Mouse (Mus musculus) forebrain, embryonic 15.5 days (tissue): ENCODE results near the gene Gm13420. TPM values are rescaled to one million over a fixed set of nuclear protein-coding genes. Genes with fewer than 3 reads are reported as not detected.
"Not testable (repeated sequence)": the region's sequence is repeated elsewhere in the genome, so short reads cannot be mapped to it uniquely, and the experiment has no call there.

Source experiments
- ATAC-seq: fragments of 200-750 bp; cut with Nextera tagmentation; replicated peaks from 2 replicates; pipeline ENCODE4 v1.8.0; 2017; ENCODE audit warnings: mild to moderate bottlenecking, moderate TSS enrichment, moderate library complexity
- H3K27ac ChIP-seq: fragments of 300-500 bp; sonication (generic); replicated peaks from 2 replicates; pipeline ENCODE4 v1.5.1; 2015; ENCODE audit warnings: mild to moderate bottlenecking, inconsistent platforms
- H3K27me3 ChIP-seq: fragments of 300-500 bp; sonication (generic); 2 replicates; pipeline ENCODE4 v1.6.1; 2015; ENCODE audit warnings: inconsistent platforms
- H3K36me3 ChIP-seq: fragments of 300-500 bp; sonication (generic); 2 replicates; pipeline ENCODE4 v1.6.1; 2015; ENCODE audit warnings: mild to moderate bottlenecking, inconsistent platforms
- H3K4me1 ChIP-seq: fragments of 300-500 bp; sonication (generic); 2 replicates; pipeline ENCODE4 v1.6.1; 2015; ENCODE audit warnings: inconsistent platforms
- H3K4me2 ChIP-seq: fragments of 300-500 bp; sonication (generic); replicated peaks from 2 replicates; pipeline ENCODE4 v1.6.1; 2015; ENCODE audit warnings: mild to moderate bottlenecking, inconsistent platforms
- H3K4me3 ChIP-seq: fragments of 300-500 bp; sonication (generic); 2 replicates; pipeline ENCODE4 v1.5.1; 2015; ENCODE audit warnings: mild to moderate bottlenecking, inconsistent platforms
- H3K9ac ChIP-seq: fragments of 300-500 bp; sonication (generic); replicated peaks from 2 replicates; pipeline ENCODE4 v1.6.1; 2015; ENCODE audit warnings: mild to moderate bottlenecking, inconsistent platforms
- H3K9me3 ChIP-seq: fragments of 300-500 bp; sonication (generic); 2 replicates; pipeline ENCODE4 v1.6.1; 2016; ENCODE audit warnings: inconsistent platforms
- WGBS: fragments of 180-500 bp; shearing (Covaris S2); methylation state at CpG from one replicate; pipeline ENCODE4 v1.1.7; 2015; ENCODE audit warnings: mixed read lengths; 5-methylcytosine and 5-hydroxymethylcytosine counted together
- polyA plus RNA-seq: library from polyadenylated mRNA; unstranded; fragments of >200 nt; fragmentation: Nextera tagmentation; extraction: Ambion mirVana; gene quantifications from 2 replicates; pipeline ENCODE4 v1.2.1, GENCODE M21; 2015

Gm13420 gene
- polyA plus RNA-seq, 1 experiment from 2014 or later = not detected

GRCm38 (mm10) chr2:29708209-29708608 is 43.3 kb downstream of the Gm13420 start:
- ATAC-seq, H3K9ac ChIP-seq, H3K9me3 ChIP-seq, H3K4me1 ChIP-seq, H3K4me3 ChIP-seq, H3K4me2 ChIP-seq, H3K27ac ChIP-seq, H3K27me3 ChIP-seq: not testable (repeated sequence)
- H3K36me3 ChIP-seq = peaks cover 57% of the 10 kb centered on the region
- WGBS = 94% methylated on average over 4 of the region's 4 CpGs

DNA sequence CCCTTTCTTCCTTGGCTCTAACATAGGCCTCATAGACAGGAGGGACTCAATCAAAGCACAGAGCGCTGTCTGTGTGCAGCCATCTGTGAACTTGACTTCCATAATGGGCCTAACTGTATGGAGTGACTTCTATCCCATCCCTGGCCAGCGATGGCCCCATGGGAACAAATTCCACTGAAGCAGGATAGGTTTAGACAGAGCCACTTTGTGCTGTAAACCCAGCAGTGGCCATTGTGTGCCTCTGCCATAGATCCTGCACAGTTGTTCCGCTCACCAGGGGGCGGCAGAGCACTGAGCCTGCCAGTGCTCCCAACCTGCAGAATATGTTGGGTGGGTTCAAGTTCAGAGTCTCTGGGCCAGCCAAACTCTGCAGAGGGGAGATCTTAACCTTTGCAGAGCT is 43.8 kb downstream of the Gm13420 start:
- no peak overlapping the region for H3K27ac ChIP-seq
- no peak overlapping the region for H3K4me3 ChIP-seq
- no peaks in the 10 kb centered on the region for H3K9me3 ChIP-seq
- no peaks in the 10 kb centered on the region for H3K4me1 ChIP-seq
- peaks cover 62% of the 10 kb centered on the region for H3K36me3 ChIP-seq
- H3K27me3 ChIP-seq = no peaks in the 10 kb centered on the region
- H3K4me2 ChIP-seq = no peak overlapping the region
- 88% methylated on average over 4 of the region's 4 CpGs for WGBS
- ATAC-seq = no peak
- H3K9ac ChIP-seq = no peak overlapping the region

- no peak overlapping the region for H3K27ac ChIP-seq
- no peaks in the 10 kb centered on the region for H3K27me3 ChIP-seq
- 89% methylated on average over 18 of the region's 18 CpGs for WGBS
- ATAC-seq = no peak
- H3K4me2 ChIP-seq = no peak overlapping the region
- H3K9me3 ChIP-seq = no peaks in the 10 kb centered on the region
- H3K36me3 ChIP-seq = peaks cover 68% of the 10 kb centered on the region
- no peaks in the 10 kb centered on the region for H3K4me1 ChIP-seq
- no peak overlapping the region for H3K4me3 ChIP-seq
- no peak overlapping the region for H3K9ac ChIP-seq
These were observed 44.5 kb downstream of the Gm13420 start for GRCm38 (mm10) chr2:29706726-29707620.

DNA sequence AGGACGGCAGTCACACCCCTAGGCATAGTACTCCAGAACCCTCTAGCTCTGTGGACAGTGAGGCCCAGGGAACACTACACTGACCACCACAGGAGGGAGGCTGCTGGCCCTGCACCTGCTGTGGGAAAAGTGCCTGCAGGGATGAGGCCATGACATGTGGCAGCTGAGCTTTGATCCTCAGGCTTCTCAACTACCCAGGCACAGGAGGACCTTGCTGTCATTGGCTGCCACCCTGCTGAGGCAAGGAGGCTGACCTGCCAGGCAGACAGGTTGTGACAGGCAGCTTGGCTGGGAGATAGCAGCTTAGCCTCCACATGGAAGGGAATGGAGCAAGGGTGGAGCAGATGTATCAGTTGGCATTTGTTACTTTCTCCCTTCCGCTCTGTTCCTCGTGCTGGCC is 46.0 kb downstream of the Gm13420 start:
- no peak overlapping the region for H3K27ac ChIP-seq
- no peak overlapping the region for H3K4me2 ChIP-seq
- H3K4me3 ChIP-seq = no peak overlapping the region
- H3K9me3 ChIP-seq = no peaks in the 10 kb centered on the region
- no peak for ATAC-seq
- peaks cover 75% of the 10 kb centered on the region for H3K36me3 ChIP-seq
- H3K27me3 ChIP-seq = no peaks in the 10 kb centered on the region
- H3K4me1 ChIP-seq = no peaks in the 10 kb centered on the region
- H3K9ac ChIP-seq = no peak overlapping the region
- 90% methylated on average over 3 of the region's 3 CpGs for WGBS

- Histone ChIP-seq H3K9ac (no peak overlapping the region), H3K27me3 (no peaks in the 10 kb centered on the region), H3K4me1 (no peaks in the 10 kb centered on the region), H3K4me2 (no peak overlapping the region), H3K9me3 (no peaks in the 10 kb centered on the region), H3K4me3 (no peak overlapping the region), H3K36me3 (peaks cover 79% of the 10 kb centered on the region), H3K27ac (no peak overlapping the region)
- ATAC-seq = no peak
- 93% methylated on average over 9 of the region's 9 CpGs for WGBS
These were observed 48.1 kb downstream of the Gm13420 start for GRCm38 (mm10) chr2:29703104-29704081.

DNA sequence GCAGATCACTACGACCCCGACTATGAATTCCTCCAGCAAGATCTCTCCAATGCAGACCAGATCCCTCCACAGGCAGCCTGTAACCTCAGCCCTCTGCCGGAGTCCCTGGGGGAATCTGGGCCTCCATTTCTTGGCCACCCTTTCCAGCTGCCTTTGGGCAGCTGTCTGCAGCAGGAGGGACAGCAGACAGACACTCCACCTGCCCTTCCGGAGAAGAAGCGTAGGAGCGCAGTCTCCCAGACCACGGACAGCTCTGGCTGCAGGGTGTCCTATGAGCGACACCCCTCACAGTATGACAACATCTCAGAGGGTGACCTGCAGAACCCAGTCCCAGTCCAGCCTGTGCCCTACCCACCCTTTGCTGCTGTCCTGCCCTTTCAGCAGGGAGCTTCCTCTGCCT is 49.3 kb downstream of the Gm13420 start:
- Histone ChIP-seq H3K27ac (no peak overlapping the region), H3K4me1 (no peaks in the 10 kb centered on the region), H3K9me3 (no peaks in the 10 kb centered on the region), H3K4me2 (no peak overlapping the region), H3K27me3 (no peaks in the 10 kb centered on the region), H3K9ac (no peak overlapping the region), H3K4me3 (no peak overlapping the region), H3K36me3 (peaks cover 69% of the 10 kb centered on the region)
- 94% methylated on average over 8 of the region's 8 CpGs for WGBS
- no peak for ATAC-seq

GRCm38 (mm10) chr2:29701393-29701792 is 50.1 kb downstream of the Gm13420 start:
- Histone ChIP-seq H3K27ac (no peak overlapping the region), H3K4me1 (no peaks in the 10 kb centered on the region), H3K9me3 (no peaks in the 10 kb centered on the region), H3K36me3 (peaks cover 70% of the 10 kb centered on the region), H3K4me2 (no peak overlapping the region), H3K4me3 (no peak overlapping the region), H3K9ac (no peak overlapping the region), H3K27me3 (no peaks in the 10 kb centered on the region)
- no peak for ATAC-seq
- 91% methylated on average over 6 of the region's 6 CpGs for WGBS

GRCm38 (mm10) chr2:29700898-29701297 is 50.6 kb downstream of the Gm13420 start:
- Histone ChIP-seq H3K27ac (no peak overlapping the region), H3K4me3 (no peak overlapping the region), H3K4me2 (no peak overlapping the region), H3K9me3 (no peaks in the 10 kb centered on the region), H3K9ac (no peak overlapping the region), H3K27me3 (no peaks in the 10 kb centered on the region), H3K4me1 (no peaks in the 10 kb centered on the region), H3K36me3 (peaks cover 67% of the 10 kb centered on the region)
- ATAC-seq = no peak

GRCm38 (mm10) chr2:29698421-29699290 is 52.8 kb downstream of the Gm13420 start:
- no peak overlapping the region for H3K4me2 ChIP-seq
- no peaks in the 10 kb centered on the region for H3K9me3 ChIP-seq
- H3K27me3 ChIP-seq = no peaks in the 10 kb centered on the region
- no peaks in the 10 kb centered on the region for H3K4me1 ChIP-seq
- H3K4me3 ChIP-seq = no peak overlapping the region
- 92% methylated on average over 6 of the region's 6 CpGs for WGBS
- H3K9ac ChIP-seq = no peak overlapping the region
- ATAC-seq = no peak
- H3K36me3 ChIP-seq = peaks cover 53% of the 10 kb centered on the region
- no peak overlapping the region for H3K27ac ChIP-seq

DNA sequence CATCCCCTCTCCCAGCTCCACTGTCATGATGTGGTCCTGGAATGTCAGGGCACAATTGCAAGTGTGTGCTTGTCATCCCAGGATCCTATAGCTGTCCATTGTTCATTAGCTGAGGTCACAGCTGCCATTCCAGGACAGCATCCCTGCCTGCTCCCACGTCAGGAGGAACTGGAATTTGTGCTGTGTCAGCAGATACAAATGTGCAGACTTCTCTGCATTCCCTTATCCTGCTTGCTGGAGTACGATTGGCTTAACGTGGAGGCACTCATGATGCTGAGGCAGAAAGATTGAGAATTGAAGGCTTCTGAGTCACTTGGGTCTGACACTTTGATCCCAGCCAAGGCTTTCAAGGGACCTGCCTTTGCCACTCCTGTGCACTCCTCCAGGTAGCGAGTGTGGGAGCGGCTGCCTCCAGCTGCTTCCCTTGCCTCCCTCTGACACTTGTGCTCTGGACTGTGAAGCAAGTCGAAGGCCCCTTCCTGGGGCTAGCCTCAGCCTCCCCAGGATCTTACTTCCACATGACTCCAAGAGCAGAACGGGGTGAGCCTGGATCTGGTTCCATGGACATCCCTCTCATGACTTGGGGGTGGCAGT is 55.2 kb downstream of the Gm13420 start:
- Histone ChIP-seq H3K4me1 (no peaks in the 10 kb centered on the region), H3K9me3 (no peaks in the 10 kb centered on the region), H3K4me3 (no peak overlapping the region), H3K27me3 (no peaks in the 10 kb centered on the region), H3K27ac (no peak overlapping the region), H3K9ac (no peak overlapping the region), H3K36me3 (peaks cover 44% of the 10 kb centered on the region), H3K4me2 (no peak overlapping the region)
- 82% methylated on average over 7 of the region's 7 CpGs for WGBS
- no peak for ATAC-seq
